Mouse (Mus musculus) hindlimb bud, embryonic 11.5 days (tissue): ENCODE measurements around the gene Gm8113.
"Not testable (repeated sequence)": the region's sequence is repeated elsewhere in the genome, so short reads cannot be mapped to it uniquely, and the experiment has no call there.

Experiments
- DNase-seq: peaks from one replicate; pipeline ENCODE4 v3.0.0-alpha.2; 2012; ENCODE audit warnings: low read depth, low spot score; ENCODE audit errors: extremely low spot score

Gene Gm8113

GRCm38 (mm10) chr14:43924688-43925403 lies at the start of gene Gm8113:
Gene Gm8113, plus strand, starts transcription at chr14:43925390.
- not testable (repeated sequence) for DNase-seq

- not testable (repeated sequence) for DNase-seq
Observed at GRCm38 (mm10) chr14:43875417-43875816, 49.8 kb upstream of the Gm8113 start, which contains the start of gene Ear1. Gene Ear1, minus strand, starts transcription at chr14:43875517.

- not testable (repeated sequence) for DNase-seq
Observed at GRCm38 (mm10) chr14:43877789-43878188, 47.4 kb upstream of the Gm8113 start.

GRCm38 (mm10) chr14:43879966-43880545 lies 45.1 kb upstream of the Gm8113 start:
- not testable (repeated sequence) for DNase-seq

- DNase-seq = not testable (repeated sequence)
Observed at GRCm38 (mm10) chr14:43886235-43886634, 39.0 kb upstream of the Gm8113 start.

- not testable (repeated sequence) for DNase-seq
Observed at GRCm38 (mm10) chr14:43891288-43891687, 33.9 kb upstream of the Gm8113 start.

GRCm38 (mm10) chr14:43895357-43895756 lies 29.8 kb upstream of the Gm8113 start:
- not testable (repeated sequence) for DNase-seq

GRCm38 (mm10) chr14:43898577-43898976 lies 26.6 kb upstream of the Gm8113 start:
- not testable (repeated sequence) for DNase-seq

- not testable (repeated sequence) for DNase-seq
Observed at GRCm38 (mm10) chr14:43918214-43918613, 7.0 kb upstream of the Gm8113 start.

GRCm38 (mm10) chr14:43923459-43923858 lies 1.7 kb upstream of the Gm8113 start, which contains the start of gene Ear10:
Gene Ear10, minus strand, starts transcription at chr14:43923559.
- not testable (repeated sequence) for DNase-seq

GRCm38 (mm10) chr14:43925404-43925950 lies 287 bp downstream of the Gm8113 start:
- DNase-seq = not testable (repeated sequence)

GRCm38 (mm10) chr14:43932991-43933390 lies 7.8 kb downstream of the Gm8113 start:
- DNase-seq = not testable (repeated sequence)

GRCm38 (mm10) chr14:43933399-43933798 lies 8.2 kb downstream of the Gm8113 start:
- not testable (repeated sequence) for DNase-seq

GRCm38 (mm10) chr14:43953382-43953781 lies 28.2 kb downstream of the Gm8113 start:
- not testable (repeated sequence) for DNase-seq

GRCm38 (mm10) chr14:43955074-43955473 lies 29.9 kb downstream of the Gm8113 start:
- DNase-seq = not testable (repeated sequence)

- not testable (repeated sequence) for DNase-seq
Observed at GRCm38 (mm10) chr14:43956769-43957168, 31.6 kb downstream of the Gm8113 start, which contains the start of gene Ang5. Gene Ang5, plus strand, starts transcription at chr14:43957069.
